Mouse (Mus musculus): ENCODE results near the gene Itgb1.
A peak's percentile ranks its signal among the peaks of the same experiment; 100 is the strongest.

Gene Itgb1

GRCm38 (mm10) chr8:128685507-128686428 is at the start of gene Itgb1:
Itgb1 (plus strand) TSS chr8:128685654.
- DNase-seq: peak; percentile 98 to 99

- no peak for DNase-seq
These were observed 42.4 kb upstream of the Itgb1 start for GRCm38 (mm10) chr8:128643104-128643503.

- no peak for DNase-seq
These were observed 40.0 kb upstream of the Itgb1 start for GRCm38 (mm10) chr8:128645452-128645851.

- DNase-seq: no peak
These were observed 39.0 kb upstream of the Itgb1 start for GRCm38 (mm10) chr8:128646456-128646855.

- DNase-seq: no peak
These were observed 37.4 kb upstream of the Itgb1 start for GRCm38 (mm10) chr8:128648071-128648470.

- no peak for DNase-seq
These were observed 35.1 kb upstream of the Itgb1 start for GRCm38 (mm10) chr8:128650331-128650855.

- DNase-seq: peak; percentile 55 to 67
These were observed 32.9 kb upstream of the Itgb1 start for GRCm38 (mm10) chr8:128652399-128653109.

- no peak for DNase-seq
These were observed 31.7 kb upstream of the Itgb1 start for GRCm38 (mm10) chr8:128653642-128654364.

GRCm38 (mm10) chr8:128654365-128655099 is 30.9 kb upstream of the Itgb1 start:
- DNase-seq: peak; percentile 79 to 89

- peak in 1 of 2 experiments; percentile 13 for DNase-seq
These were observed 23.3 kb upstream of the Itgb1 start for GRCm38 (mm10) chr8:128662144-128662543.

GRCm38 (mm10) chr8:128662696-128663095 is 22.8 kb upstream of the Itgb1 start:
- peak in 1 of 2 experiments; percentile 2 for DNase-seq

- peak; percentile 16 to 33 for DNase-seq
These were observed 22.3 kb upstream of the Itgb1 start for GRCm38 (mm10) chr8:128663106-128663505.

GRCm38 (mm10) chr8:128666576-128667263 is 18.7 kb upstream of the Itgb1 start:
- no peak for DNase-seq

- no peak for DNase-seq
These were observed 13.6 kb upstream of the Itgb1 start for GRCm38 (mm10) chr8:128671813-128672212.

- no peak for DNase-seq
These were observed 13.0 kb upstream of the Itgb1 start for GRCm38 (mm10) chr8:128672441-128672840.

- DNase-seq: no peak
These were observed 12.5 kb upstream of the Itgb1 start for GRCm38 (mm10) chr8:128672950-128673349.

- no peak for DNase-seq
These were observed 9.4 kb upstream of the Itgb1 start for GRCm38 (mm10) chr8:128675848-128676629.

GRCm38 (mm10) chr8:128679909-128680308 is 5.5 kb upstream of the Itgb1 start:
- peak; percentile 58 to 70 for DNase-seq

GRCm38 (mm10) chr8:128680548-128681325 is 4.7 kb upstream of the Itgb1 start:
- no peak for DNase-seq

- DNase-seq: no peak
These were observed 3.5 kb upstream of the Itgb1 start for GRCm38 (mm10) chr8:128681970-128682369.
